Mouse (Mus musculus) stomach, embryonic 14.5 days (tissue): ENCODE measurements around the gene Uqcr11. TPM values are rescaled to one million over a fixed set of nuclear protein-coding genes. Genes with fewer than 3 reads are reported as not detected.

ENCODE experiments used
- ATAC-seq: fragments of 200-750 bp; cut with Nextera tagmentation; 2 replicates; pipeline ENCODE4 v1.8.0; 2017; ENCODE audit warnings: low read depth, moderate TSS enrichment; ENCODE audit not compliant: insufficient number of reproducible peaks, insufficient read depth, low FRiP score
- H3K27ac ChIP-seq: fragments of 300-500 bp; sonication (generic); 2 replicates; pipeline ENCODE4 v1.5.1; 2014; ENCODE audit warnings: mild to moderate bottlenecking, low read length, moderate library complexity, mixed read lengths
- H3K27me3 ChIP-seq: fragments of 300-500 bp; sonication (generic); 2 replicates; pipeline ENCODE4 v1.6.1; 2014; ENCODE audit warnings: low read length, control low read depth, mixed read lengths; ENCODE audit not compliant: control insufficient read depth, insufficient read depth
- H3K36me3 ChIP-seq: fragments of 300-500 bp; sonication (generic); 2 replicates; pipeline ENCODE4 v1.6.1; 2014; ENCODE audit warnings: mild to moderate bottlenecking, control low read depth, low read length, moderate library complexity, mixed read lengths; ENCODE audit not compliant: control insufficient read depth, insufficient read depth
- H3K4me1 ChIP-seq: fragments of 300-500 bp; sonication (generic); 2 replicates; pipeline ENCODE4 v1.6.1; 2014; ENCODE audit warnings: low read length, control low read depth, mixed read lengths; ENCODE audit not compliant: control insufficient read depth, insufficient read depth
- H3K4me2 ChIP-seq: fragments of 300-500 bp; sonication (generic); replicated peaks from 2 replicates; pipeline ENCODE4 v1.6.1; 2014; ENCODE audit warnings: low read depth, low read length, control low read depth
- H3K4me3 ChIP-seq: fragments of 300-500 bp; sonication (generic); 2 replicates; pipeline ENCODE4 v1.5.1; 2014; ENCODE audit warnings: low read depth, low read length, control low read depth
- H3K9ac ChIP-seq: fragments of 300-500 bp; sonication (generic); replicated peaks from 2 replicates; pipeline ENCODE4 v1.6.1; 2014; ENCODE audit warnings: low read depth, mild to moderate bottlenecking, control low read depth, low read length, moderate library complexity, mixed read lengths
- H3K9me3 ChIP-seq: fragments of 300-500 bp; sonication (generic); 2 replicates; pipeline ENCODE4 v1.6.1; 2016; ENCODE audit warnings: low read depth, low read length, control low read depth; ENCODE audit not compliant: control insufficient read depth
- WGBS: fragments of 180-500 bp; shearing (Covaris S2); extraction: QIAGEN DNeasy Blood & Tissue Kit; methylation state at CpG from one replicate; pipeline ENCODE4 v1.1.7; 2014; 5-methylcytosine and 5-hydroxymethylcytosine counted together
- polyA plus RNA-seq: library from polyadenylated mRNA; unstranded; fragments of >200 nt; fragmentation: Nextera tagmentation; extraction: Ambion mirVana; gene quantifications from 2 replicates; pipeline ENCODE4 v1.2.1, GENCODE M21; 2014

The Uqcr11 gene
- polyA plus RNA-seq, 1 experiment from 2014 or later, result 784 TPM

GRCm38 (mm10) chr10:80369995-80370747 lies 36.5 kb downstream of the Uqcr11 start:
- no peaks in the 10 kb centered on the region for H3K4me1 ChIP-seq
- H3K9ac ChIP-seq, result no peak overlapping the region
- H3K36me3 ChIP-seq, result no peaks in the 10 kb centered on the region
- WGBS, result 80% methylated on average over 21 of the region's 21 CpGs
- no peak overlapping the region for H3K27ac ChIP-seq
- no peaks in the 10 kb centered on the region for H3K9me3 ChIP-seq
- no peak for ATAC-seq
- no peaks in the 10 kb centered on the region for H3K27me3 ChIP-seq
- no peak overlapping the region for H3K4me2 ChIP-seq
- H3K4me3 ChIP-seq, result no peak overlapping the region

GRCm38 (mm10) chr10:80368392-80368791 lies 38.2 kb downstream of the Uqcr11 start:
- no peaks in the 10 kb centered on the region for H3K4me1 ChIP-seq
- no peak overlapping the region for H3K9ac ChIP-seq
- no peaks in the 10 kb centered on the region for H3K27me3 ChIP-seq
- 81% methylated on average over 6 of the region's 6 CpGs for WGBS
- H3K27ac ChIP-seq, result no peak overlapping the region
- H3K4me3 ChIP-seq, result no peak overlapping the region
- H3K36me3 ChIP-seq, result no peaks in the 10 kb centered on the region
- H3K4me2 ChIP-seq, result no peak overlapping the region
- no peak for ATAC-seq
- H3K9me3 ChIP-seq, result no peaks in the 10 kb centered on the region

GRCm38 (mm10) chr10:80367954-80368353 lies 38.7 kb downstream of the Uqcr11 start:
- ATAC-seq, result no peak
- no peak overlapping the region for H3K4me2 ChIP-seq
- no peaks in the 10 kb centered on the region for H3K9me3 ChIP-seq
- H3K27me3 ChIP-seq, result no peaks in the 10 kb centered on the region
- 61% methylated on average over 5 of the region's 5 CpGs for WGBS
- no peak overlapping the region for H3K9ac ChIP-seq
- no peaks in the 10 kb centered on the region for H3K4me1 ChIP-seq
- no peak overlapping the region for H3K27ac ChIP-seq
- H3K36me3 ChIP-seq, result no peaks in the 10 kb centered on the region
- H3K4me3 ChIP-seq, result no peak overlapping the region

- Histone ChIP-seq H3K27me3 (no peaks in the 10 kb centered on the region), H3K27ac (no peak overlapping the region), H3K9ac (no peak overlapping the region), H3K36me3 (no peaks in the 10 kb centered on the region), H3K9me3 (no peaks in the 10 kb centered on the region), H3K4me1 (no peaks in the 10 kb centered on the region), H3K4me3 (no peak overlapping the region), H3K4me2 (no peak overlapping the region)
- 62% methylated on average over 6 of the region's 6 CpGs for WGBS
- ATAC-seq, result no peak
Observed at GRCm38 (mm10) chr10:80365736-80366135, 40.9 kb downstream of the Uqcr11 start.

- Histone ChIP-seq H3K4me2 (no peak overlapping the region), H3K4me1 (no peaks in the 10 kb centered on the region), H3K4me3 (no peak overlapping the region), H3K9me3 (no peaks in the 10 kb centered on the region), H3K9ac (no peak overlapping the region), H3K36me3 (no peaks in the 10 kb centered on the region), H3K27me3 (0 out of 2 replicates have a peak, but pooled peaks cover under 1% of the 10 kb centered on the region), H3K27ac (no peak overlapping the region)
- ATAC-seq, result no peak
- 32% methylated on average over 6 of the region's 6 CpGs for WGBS
Observed at GRCm38 (mm10) chr10:80363734-80364133, 42.9 kb downstream of the Uqcr11 start.

GRCm38 (mm10) chr10:80357994-80358639 lies 48.5 kb downstream of the Uqcr11 start:
- Histone ChIP-seq H3K4me1 (peaks cover 9% of the 10 kb centered on the region; the same call in 1 of the 2 replicates), H3K9ac (no peak overlapping the region), H3K27ac (no peak overlapping the region), H3K4me2 (peak overlapping the region; percentile 35), H3K9me3 (no peaks in the 10 kb centered on the region), H3K4me3 (0 out of 2 replicates have a peak overlapping the region, but pooled peaks have one; percentile 12), H3K36me3 (no peaks in the 10 kb centered on the region), H3K27me3 (peaks cover 40% of the 10 kb centered on the region)
- peak; percentile 26 for ATAC-seq
- WGBS, result 6% methylated on average over 31 of the region's 31 CpGs

- H3K27ac ChIP-seq, result no peak overlapping the region
- 0 out of 2 replicates have a peak, but pooled peaks have one; percentile 3 for ATAC-seq
- WGBS, result 30% methylated on average over 7 of the region's 7 CpGs
- peak overlapping the region; percentile 35 for H3K4me2 ChIP-seq
- no peaks in the 10 kb centered on the region for H3K9me3 ChIP-seq
- H3K4me3 ChIP-seq, result peak overlapping the region; percentile 12; the same call in 1 of the 2 replicates
- H3K9ac ChIP-seq, result no peak overlapping the region
- H3K27me3 ChIP-seq, result peaks cover 47% of the 10 kb centered on the region
- H3K4me1 ChIP-seq, result peaks cover 9% of the 10 kb centered on the region; the same call in 1 of the 2 replicates
- H3K36me3 ChIP-seq, result no peaks in the 10 kb centered on the region
Observed at GRCm38 (mm10) chr10:80357336-80357735, 49.3 kb downstream of the Uqcr11 start.

GRCm38 (mm10) chr10:80356737-80357136 lies 49.9 kb downstream of the Uqcr11 start:
- Histone ChIP-seq H3K36me3 (no peaks in the 10 kb centered on the region), H3K4me1 (peaks cover 9% of the 10 kb centered on the region; the same call in 1 of the 2 replicates), H3K4me2 (peak overlapping the region; percentile 47), H3K9me3 (no peaks in the 10 kb centered on the region), H3K4me3 (peak overlapping the region; percentile 31), H3K9ac (no peak overlapping the region), H3K27me3 (peaks cover 48% of the 10 kb centered on the region), H3K27ac (no peak overlapping the region)
- 3% methylated on average over 34 of the region's 34 CpGs for WGBS
- ATAC-seq, result no peak
